Mouse (Mus musculus) liver, embryonic 14.5 days (tissue): ENCODE results near the gene Ppl. TPM values are rescaled to one million over a fixed set of nuclear protein-coding genes. Genes with fewer than 3 reads are reported as not detected.

Experiments
- ATAC-seq: fragments of 200-750 bp; cut with Nextera tagmentation; 2 replicates; pipeline ENCODE4 v1.8.0; 2017; ENCODE audit warnings: moderate number of reproducible peaks, mild to moderate bottlenecking, moderate library complexity; ENCODE audit not compliant: insufficient read depth
- DNase-seq, 3 experiments: peaks; one replicate each; pipeline ENCODE4 v3.0.0-alpha.2; 2012 to 2013; ENCODE audit warnings: low read depth in 3 of 3, low spot score in 3 of 3
- H3K27ac ChIP-seq: fragments of 300-500 bp; sonication (generic); 2 replicates; pipeline ENCODE4 v1.5.1; 2014; ENCODE audit warnings: moderate library complexity, mild to moderate bottlenecking, control low read depth, inconsistent platforms
- H3K27me3 ChIP-seq: fragments of 300-500 bp; sonication (generic); 2 replicates; pipeline ENCODE4 v1.6.1; 2014; ENCODE audit warnings: mild to moderate bottlenecking, low read length, moderate library complexity; ENCODE audit not compliant: control insufficient read depth, insufficient read depth
- H3K36me3 ChIP-seq: fragments of 300-500 bp; sonication (generic); replicated peaks from 2 replicates; pipeline ENCODE4 v1.6.1; 2014; ENCODE audit warnings: low read depth; ENCODE audit not compliant: control insufficient read depth, insufficient read depth
- H3K4me1 ChIP-seq, 2 experiments: fragments of 200-500 bp in 1 of 2; fragments of 300-500 bp in 1 of 2; sonication (generic) in 1 of 2; replicated peaks; 2 replicates each; pipeline ENCODE4 v1.6.1; 2012 to 2014; ENCODE audit warnings: antibody characterized with exemption in 1 of 2, inconsistent platforms in 1 of 2, low read length in 1 of 2; ENCODE audit not compliant: control insufficient read depth in 2 of 2, insufficient read depth in 2 of 2
- H3K4me2 ChIP-seq: fragments of 300-500 bp; sonication (generic); 2 replicates; pipeline ENCODE4 v1.6.1; 2014; ENCODE audit warnings: low read depth, mild to moderate bottlenecking, control low read depth, moderate library complexity
- H3K4me3 ChIP-seq, 2 experiments: fragments of 200-500 bp in 1 of 2; fragments of 300-500 bp in 1 of 2; sonication (generic) in 1 of 2; 2 replicates each; pipeline ENCODE4 v1.5.1; 2012 to 2014; ENCODE audit warnings: low read depth in 2 of 2, low read length in 2 of 2, mild to moderate bottlenecking in 2 of 2, control low read depth in 1 of 2, inconsistent platforms in 1 of 2, moderate library complexity in 1 of 2; ENCODE audit not compliant: insufficient read depth in 1 of 2
- H3K9ac ChIP-seq: fragments of 300-500 bp; sonication (generic); replicated peaks from 2 replicates; pipeline ENCODE4 v1.6.1; 2014; ENCODE audit warnings: mild to moderate bottlenecking, control low read depth, moderate library complexity
- H3K9me3 ChIP-seq: fragments of 300-500 bp; sonication (generic); 2 replicates; pipeline ENCODE4 v1.6.1; 2016; ENCODE audit warnings: low read length, mixed read lengths; ENCODE audit not compliant: control insufficient read depth
- CTCF ChIP-seq: IDR thresholded peaks from 2 replicates; pipeline ENCODE4 v1.5.1; 2016; ENCODE audit warnings: antibody characterized with exemption, low read depth, control low read depth
- EP300 ChIP-seq: IDR thresholded peaks from 2 replicates; pipeline ENCODE4 v1.6.1; 2016; ENCODE audit warnings: antibody characterized with exemption, low read depth
- WGBS: fragments of 180-500 bp; shearing (Covaris S2); extraction: QIAGEN DNeasy Blood & Tissue Kit; methylation state at CpG from one replicate; pipeline ENCODE4 v1.1.7; 2014; ENCODE audit not compliant: insufficient replicate concordance; 5-methylcytosine and 5-hydroxymethylcytosine counted together
- polyA plus RNA-seq, 2 experiments: library from polyadenylated mRNA; depleted of rRNA in 1 of 2; stranded (reverse) in 1 of 2; unstranded in 1 of 2; fragments of >200 nt; fragmentation: Nextera tagmentation in 1 of 2; extraction: Ambion mirVana in 1 of 2; gene quantifications; 2 replicates each; pipeline versions ENCODE4 v1.2.1 to v1.2.3; 2012 to 2014

The Ppl gene
- polyA plus RNA-seq (2012; rRNA removed) (0.15 and 0.27 TPM in 2 replicates), polyA plus RNA-seq (2014; fragmentation: Nextera tagmentation; extraction: Ambion mirVana) (0.20 and 0.30 TPM in 2 replicates)

DNA sequence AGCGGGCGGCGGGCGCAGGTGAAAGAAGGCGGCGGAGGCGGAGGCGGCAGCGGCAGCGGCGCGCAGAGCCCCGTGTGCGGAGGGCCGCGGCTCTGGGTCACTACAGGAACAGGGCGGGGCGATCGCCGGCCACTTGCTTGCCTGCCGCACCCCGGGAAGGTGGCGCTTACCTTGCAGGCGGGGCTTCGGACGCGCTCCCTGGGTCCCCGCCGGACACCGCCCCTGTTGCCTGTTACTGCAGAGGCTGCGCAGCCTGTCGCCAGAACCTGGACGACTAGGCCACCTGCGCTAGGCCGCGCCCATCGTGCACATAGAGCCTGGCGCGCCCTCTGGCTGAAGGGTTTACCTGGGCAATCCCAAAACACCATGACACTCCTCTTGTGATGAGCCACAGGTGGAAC lies at the start of gene Ppl:
Gene Ppl (minus strand): TSS at position 21 of the 401 bp plus-strand sequence.
- Histone ChIP-seq H3K36me3 (no peaks in the 10 kb centered on the region), H3K9me3 (no peaks in the 10 kb centered on the region), H3K4me2 (peak within 1 kb of the TSS; percentile 52), H3K4me3 (peak within 1 kb of the TSS; percentile 3; a peak in 2 of 4 replicates), H3K27me3 (peaks cover 27% of the 10 kb centered on the region), H3K9ac (no peak within 1 kb of the TSS), H3K27ac (no peak within 1 kb of the TSS), H3K4me1 (peaks cover 0 to 4% of the 10 kb centered on the region in 2 experiments; a peak in 1 of 4 replicates)
- TF ChIP-seq CTCF = peak; percentile 45
- no peak for TF ChIP-seq EP300
- 2% methylated on average over 39 of the region's 39 CpGs for WGBS
- DNase-seq (peak in 1 of 3 experiments; percentile 17), ATAC-seq (peak; percentile 52)

DNA sequence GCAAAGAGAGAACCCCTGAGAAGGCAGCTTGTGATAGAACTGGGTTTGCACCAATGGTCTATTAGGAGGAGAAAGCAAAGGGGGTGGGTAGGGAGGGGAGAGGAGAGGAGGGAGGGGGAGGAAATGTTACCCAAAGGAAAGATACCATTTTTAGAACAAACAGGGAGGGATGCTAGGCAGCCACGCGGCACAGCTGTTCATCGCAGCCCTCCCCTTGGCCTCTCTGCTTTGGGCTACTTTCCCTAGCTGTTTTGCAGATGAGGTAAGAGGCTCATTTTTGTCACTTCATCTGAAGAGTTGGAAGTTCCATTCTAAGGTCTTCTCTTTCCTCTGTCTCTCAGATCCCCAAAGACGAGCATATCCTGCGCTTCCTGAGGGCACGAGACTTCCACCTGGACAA lies 40.4 kb upstream of the Ppl start:
- DNase-seq (no peak), ATAC-seq (no peak)
- H3K9ac ChIP-seq = no peak overlapping the region
- no peaks in the 10 kb centered on the region for H3K27me3 ChIP-seq
- 81% methylated on average over 6 of the region's 6 CpGs for WGBS
- no peak overlapping the region for H3K4me2 ChIP-seq
- no peak overlapping the region for H3K4me3 ChIP-seq
- H3K36me3 ChIP-seq = no peaks in the 10 kb centered on the region
- no peaks in the 10 kb centered on the region for H3K9me3 ChIP-seq
- no peak for TF ChIP-seq CTCF
- TF ChIP-seq EP300 = no peak
- H3K27ac ChIP-seq = no peak overlapping the region
- no peaks in the 10 kb centered on the region for H3K4me1 ChIP-seq

DNA sequence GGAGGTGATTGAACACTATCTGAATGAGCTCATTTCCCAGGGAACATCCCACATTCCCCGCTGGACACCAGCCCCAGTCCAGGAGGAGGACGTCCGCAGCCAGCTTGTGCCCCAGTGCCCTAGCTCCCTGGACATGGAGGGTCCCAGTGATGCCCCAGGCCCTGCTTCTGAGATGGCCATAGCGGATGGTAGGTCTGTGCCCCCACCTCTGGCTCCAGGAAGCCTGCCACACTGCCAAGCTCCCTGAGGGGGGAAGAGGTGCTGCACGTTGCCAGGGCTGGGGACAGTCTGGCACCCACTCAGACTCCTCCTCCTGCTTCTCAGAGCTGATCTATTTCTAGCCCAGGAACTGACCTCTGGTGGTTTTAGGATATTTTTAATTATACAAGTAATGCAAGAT lies 36.6 kb upstream of the Ppl start:
- H3K9ac ChIP-seq = no peak overlapping the region
- no peak overlapping the region for H3K4me2 ChIP-seq
- no peaks in the 10 kb centered on the region for H3K36me3 ChIP-seq
- no peak for DNase-seq
- no peak overlapping the region for H3K27ac ChIP-seq
- no peaks in the 10 kb centered on the region for H3K9me3 ChIP-seq
- no peak overlapping the region for H3K4me3 ChIP-seq
- WGBS = 66% methylated on average over 5 of the region's 5 CpGs
- ATAC-seq = no peak
- H3K4me1 ChIP-seq = no peaks in the 10 kb centered on the region
- TF ChIP-seq CTCF (no peak), EP300 (no peak)
- H3K27me3 ChIP-seq = no peaks in the 10 kb centered on the region

DNA sequence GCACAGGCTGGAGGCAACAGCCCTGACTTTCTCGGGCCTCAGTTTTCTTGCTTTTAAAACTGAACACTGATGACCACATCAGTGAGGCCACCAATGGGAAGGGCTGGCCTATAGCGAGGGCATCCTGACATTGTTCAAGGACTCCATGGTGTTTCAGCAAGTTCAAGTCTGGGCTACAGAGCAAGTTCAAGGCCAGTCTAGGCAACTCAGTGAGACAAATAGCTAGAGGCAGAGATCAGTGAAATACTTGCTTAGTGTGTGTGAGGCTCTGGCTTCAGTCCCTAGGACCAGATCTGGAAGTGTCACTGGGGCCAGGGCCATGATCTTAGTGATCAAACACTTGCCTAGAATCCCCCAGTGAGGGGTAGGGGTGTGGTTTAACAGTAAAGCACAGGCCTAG lies 35.8 kb upstream of the Ppl start:
- Histone ChIP-seq H3K4me1 (no peaks in the 10 kb centered on the region), H3K27me3 (no peaks in the 10 kb centered on the region), H3K9me3 (no peaks in the 10 kb centered on the region), H3K9ac (no peak overlapping the region), H3K36me3 (no peaks in the 10 kb centered on the region), H3K27ac (no peak overlapping the region), H3K4me3 (no peak overlapping the region), H3K4me2 (no peak overlapping the region)
- DNase-seq (no peak), ATAC-seq (no peak)
- no peak for TF ChIP-seq EP300
- no peak for TF ChIP-seq CTCF
- WGBS = 50% methylated on average over 2 of the region's 2 CpGs

DNA sequence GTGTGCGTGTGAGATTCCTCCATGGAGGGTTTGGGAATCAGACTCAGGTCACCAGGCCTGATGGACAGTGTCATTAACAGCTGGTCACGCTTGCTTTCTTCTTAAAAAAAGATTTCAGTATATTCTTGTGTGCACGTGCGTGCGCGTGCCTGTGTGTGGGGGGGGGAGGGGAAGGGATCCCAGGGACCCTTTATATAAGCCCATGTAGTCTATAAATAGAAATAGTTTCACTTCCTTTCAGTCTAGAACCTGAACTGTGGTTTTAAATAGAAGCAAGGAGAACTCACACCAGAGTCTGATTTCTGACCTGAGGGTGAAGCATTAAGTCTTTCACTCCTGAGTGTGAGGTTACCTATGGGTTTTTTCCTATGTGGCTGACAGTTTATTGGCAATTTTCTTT lies 32.1 kb upstream of the Ppl start:
- Histone ChIP-seq H3K9me3 (no peaks in the 10 kb centered on the region), H3K27ac (no peak overlapping the region), H3K36me3 (no peaks in the 10 kb centered on the region), H3K4me2 (no peak overlapping the region), H3K4me3 (no peak overlapping the region), H3K27me3 (no peaks in the 10 kb centered on the region), H3K4me1 (no peaks in the 10 kb centered on the region), H3K9ac (no peak overlapping the region)
- WGBS = 57% methylated on average over 6 of the region's 6 CpGs
- DNase-seq (no peak), ATAC-seq (no peak)
- TF ChIP-seq CTCF (no peak), EP300 (no peak)

DNA sequence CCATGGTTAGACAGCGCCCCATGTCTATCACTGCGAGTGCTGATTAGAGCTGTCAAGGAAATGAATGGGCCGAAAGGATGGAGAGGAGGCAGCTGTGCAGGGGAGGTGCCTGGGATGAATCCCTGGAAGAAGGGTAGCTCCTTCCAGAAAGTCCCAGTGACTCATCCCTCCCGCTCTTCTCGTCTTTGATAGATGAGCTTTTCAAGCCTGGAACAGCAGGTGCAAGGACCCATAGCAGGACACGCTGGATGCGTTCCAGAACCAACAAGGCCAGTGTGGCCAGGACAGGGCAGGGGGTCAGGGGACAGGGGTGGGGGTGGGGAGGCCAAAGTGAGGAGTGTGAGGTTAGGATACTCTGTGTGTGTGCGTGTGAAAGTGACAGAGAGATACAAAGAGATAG lies 27.0 kb upstream of the Ppl start:
- TF ChIP-seq CTCF (no peak), EP300 (no peak)
- ATAC-seq = no peak
- Histone ChIP-seq H3K4me3 (no peak overlapping the region), H3K9ac (no peak overlapping the region), H3K27me3 (no peaks in the 10 kb centered on the region), H3K4me2 (no peak overlapping the region), H3K9me3 (no peaks in the 10 kb centered on the region), H3K27ac (no peak overlapping the region), H3K36me3 (no peaks in the 10 kb centered on the region), H3K4me1 (no peaks in the 10 kb centered on the region)
- whole genome bisulfite sequencing = 57% methylated on average over 8 of the region's 8 CpGs
- DNase-seq = no peak
